Mouse (Mus musculus) hindbrain, embryonic 12.5 days (tissue): ENCODE results near the gene Rnf24. TPM values are rescaled to one million over a fixed set of nuclear protein-coding genes. Genes with fewer than 3 reads are reported as not detected.

Experiments used
- ATAC-seq: fragments of 200-750 bp; cut with Nextera tagmentation; 2 replicates; pipeline ENCODE4 v1.8.0; 2017; ENCODE audit warnings: moderate TSS enrichment; ENCODE audit not compliant: low FRiP score
- H3K27ac ChIP-seq: fragments of 300-500 bp; sonication (generic); 2 replicates; pipeline ENCODE4 v1.5.1; 2016; ENCODE audit warnings: mild to moderate bottlenecking
- H3K27me3 ChIP-seq: fragments of 300-500 bp; sonication (generic); 2 replicates; pipeline ENCODE4 v1.6.1; 2016; ENCODE audit warnings: mild to moderate bottlenecking
- H3K36me3 ChIP-seq: fragments of 300-500 bp; sonication (generic); 2 replicates; pipeline ENCODE4 v1.6.1; 2016; ENCODE audit warnings: mild to moderate bottlenecking
- H3K4me1 ChIP-seq: fragments of 300-500 bp; sonication (generic); 2 replicates; pipeline ENCODE4 v1.6.1; 2016
- H3K4me2 ChIP-seq: fragments of 300-500 bp; sonication (generic); replicated peaks from 2 replicates; pipeline ENCODE4 v1.6.1; 2016; ENCODE audit warnings: mild to moderate bottlenecking
- H3K4me3 ChIP-seq: fragments of 300-500 bp; sonication (generic); 2 replicates; pipeline ENCODE4 v1.5.1; 2016; ENCODE audit warnings: mild to moderate bottlenecking
- H3K9ac ChIP-seq: fragments of 300-500 bp; sonication (generic); 2 replicates; pipeline ENCODE4 v1.6.1; 2016; ENCODE audit warnings: mild to moderate bottlenecking, moderate library complexity
- H3K9me3 ChIP-seq: fragments of 300-500 bp; sonication (generic); replicated peaks from 2 replicates; pipeline ENCODE4 v1.6.1; 2016; ENCODE audit warnings: mild to moderate bottlenecking
- WGBS: fragments of 180-500 bp; shearing (Covaris S2); methylation state at CpG from one replicate; pipeline ENCODE4 v1.1.7; 2016; 5-methylcytosine and 5-hydroxymethylcytosine counted together
- polyA plus RNA-seq: library from polyadenylated mRNA; unstranded; fragments of >200 nt; fragmentation: Nextera tagmentation; extraction: Ambion mirVana; gene quantifications from 2 replicates; pipeline ENCODE4 v1.2.1, GENCODE M21; 2016

The Rnf24 gene
- polyA plus RNA-seq, result 19.1 and 22.8 TPM in 2 replicates

DNA sequence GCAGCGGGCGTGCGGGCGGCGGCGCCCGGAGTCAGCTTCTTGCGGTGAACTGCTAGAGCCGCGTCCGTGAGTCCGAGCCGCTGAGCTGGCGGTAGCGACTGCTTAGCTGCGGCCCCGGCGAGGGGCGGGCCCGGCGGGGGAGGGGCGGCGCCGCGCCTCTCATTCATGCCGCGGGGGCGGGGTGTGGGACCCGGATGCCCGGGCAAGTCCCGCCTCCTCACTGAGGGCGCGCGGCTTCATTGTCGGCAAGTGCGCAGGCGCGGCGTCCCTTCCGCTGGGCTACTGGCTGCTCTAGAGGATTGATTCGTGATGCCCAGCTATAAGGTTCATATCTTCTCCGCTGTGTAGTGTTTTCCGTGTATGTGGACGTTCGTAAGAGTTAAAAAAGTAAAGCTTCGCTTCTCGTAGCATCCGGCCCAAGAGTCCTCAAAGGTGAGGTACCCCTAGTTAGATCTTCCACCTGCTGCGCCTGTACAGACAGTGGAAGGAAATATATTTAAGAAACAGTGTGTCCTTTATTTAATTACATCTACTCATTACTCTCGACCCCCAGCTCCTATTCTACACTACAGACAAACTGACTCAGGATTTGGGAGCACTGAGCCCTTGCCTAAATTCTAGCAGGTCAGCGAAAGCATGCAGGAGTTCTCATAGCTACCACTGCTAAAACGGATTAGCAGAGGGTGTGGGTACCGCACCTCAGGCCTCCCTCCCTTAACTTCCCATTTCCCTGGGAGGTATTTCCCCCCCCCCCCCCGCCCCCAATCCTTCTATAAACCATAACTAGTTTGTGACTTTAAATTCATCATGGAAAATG, at the start of gene Rnf24:
Gene Rnf24, minus strand, starts transcription at position 146 of the 817 bp plus-strand sequence.
- H3K27me3 ChIP-seq, result no peaks in the 10 kb centered on the region
- H3K9me3 ChIP-seq, result no peaks in the 10 kb centered on the region
- H3K4me2 ChIP-seq, result peak within 1 kb of the TSS; percentile 66
- peak; percentile 97 for ATAC-seq
- peak within 1 kb of the TSS; percentile 97 for H3K27ac ChIP-seq
- peak within 1 kb of the TSS; percentile 78 for H3K4me3 ChIP-seq
- under 1% methylated on average over 54 of the region's 54 CpGs for WGBS
- H3K4me1 ChIP-seq, result peaks cover 14% of the 10 kb centered on the region
- peak within 1 kb of the TSS; percentile 94 for H3K9ac ChIP-seq
- H3K36me3 ChIP-seq, result no peaks in the 10 kb centered on the region

DNA sequence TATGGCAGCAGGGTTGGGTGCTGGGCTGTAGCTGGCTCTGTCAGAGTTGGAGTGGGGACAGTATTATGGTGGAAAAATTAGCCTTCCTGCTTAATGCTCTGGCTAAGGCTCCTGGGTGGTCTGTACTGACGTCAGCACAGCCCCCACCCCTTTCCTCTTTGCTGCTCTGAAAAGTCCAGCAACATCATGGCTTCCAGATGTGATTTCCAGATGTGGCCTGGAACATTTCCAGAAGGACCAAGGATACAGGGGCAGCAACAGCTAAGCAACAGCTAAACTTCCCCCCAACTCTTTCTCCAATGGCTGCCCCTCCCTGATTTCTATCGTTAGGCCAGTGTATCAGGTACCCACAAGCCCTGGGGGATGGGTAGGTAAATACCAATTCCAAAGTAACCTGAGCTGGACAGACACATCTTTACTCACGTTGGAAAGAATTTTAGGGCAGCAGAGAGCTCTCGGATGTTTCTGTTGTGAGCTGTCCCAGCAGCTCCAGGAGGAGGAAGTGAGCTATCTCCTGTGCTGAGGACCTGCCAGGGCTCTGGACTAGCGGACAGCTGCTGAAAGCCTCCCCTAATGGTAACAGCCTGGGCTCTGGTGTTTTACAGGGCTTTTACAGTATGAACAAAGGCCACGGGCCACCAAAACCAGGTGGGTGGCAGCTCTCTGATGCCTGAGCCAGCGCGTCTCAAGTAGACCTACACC, 49.3 kb upstream of the Rnf24 start:
- Histone ChIP-seq H3K4me3 (no peak overlapping the region), H3K27me3 (no peaks in the 10 kb centered on the region), H3K36me3 (no peaks in the 10 kb centered on the region), H3K4me1 (no peaks in the 10 kb centered on the region), H3K27ac (peak overlapping the region; percentile 23; the same call in 1 of the 2 replicates), H3K9ac (no peak overlapping the region), H3K9me3 (no peaks in the 10 kb centered on the region), H3K4me2 (no peak overlapping the region)
- 59% methylated on average over 8 of the region's 8 CpGs for WGBS
- no peak for ATAC-seq

DNA sequence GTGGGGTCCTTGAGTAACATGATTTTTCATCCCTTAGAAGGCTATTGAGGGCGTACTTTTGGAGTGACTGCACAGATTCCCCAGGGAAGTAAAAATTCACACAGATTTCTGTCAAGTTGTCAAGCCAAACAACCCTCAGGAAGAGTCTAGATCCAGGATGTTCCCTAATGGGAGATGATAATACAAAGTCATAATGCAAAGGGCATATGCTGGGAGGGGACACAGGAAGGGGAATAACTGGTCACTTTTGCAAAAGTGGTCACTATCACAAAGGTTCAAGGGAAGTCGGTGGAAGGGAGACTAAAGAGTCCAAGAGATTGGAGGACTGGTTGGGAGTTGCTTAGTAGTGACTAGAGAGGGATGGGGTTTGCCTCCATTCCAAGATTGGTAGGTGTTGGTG, 48.2 kb upstream of the Rnf24 start:
- no peak overlapping the region for H3K4me2 ChIP-seq
- WGBS, result 86% methylated on average over 2 of the region's 2 CpGs
- no peaks in the 10 kb centered on the region for H3K9me3 ChIP-seq
- H3K27me3 ChIP-seq, result no peaks in the 10 kb centered on the region
- no peaks in the 10 kb centered on the region for H3K4me1 ChIP-seq
- ATAC-seq, result no peak
- H3K4me3 ChIP-seq, result no peak overlapping the region
- H3K36me3 ChIP-seq, result no peaks in the 10 kb centered on the region
- H3K9ac ChIP-seq, result no peak overlapping the region
- no peak overlapping the region for H3K27ac ChIP-seq

DNA sequence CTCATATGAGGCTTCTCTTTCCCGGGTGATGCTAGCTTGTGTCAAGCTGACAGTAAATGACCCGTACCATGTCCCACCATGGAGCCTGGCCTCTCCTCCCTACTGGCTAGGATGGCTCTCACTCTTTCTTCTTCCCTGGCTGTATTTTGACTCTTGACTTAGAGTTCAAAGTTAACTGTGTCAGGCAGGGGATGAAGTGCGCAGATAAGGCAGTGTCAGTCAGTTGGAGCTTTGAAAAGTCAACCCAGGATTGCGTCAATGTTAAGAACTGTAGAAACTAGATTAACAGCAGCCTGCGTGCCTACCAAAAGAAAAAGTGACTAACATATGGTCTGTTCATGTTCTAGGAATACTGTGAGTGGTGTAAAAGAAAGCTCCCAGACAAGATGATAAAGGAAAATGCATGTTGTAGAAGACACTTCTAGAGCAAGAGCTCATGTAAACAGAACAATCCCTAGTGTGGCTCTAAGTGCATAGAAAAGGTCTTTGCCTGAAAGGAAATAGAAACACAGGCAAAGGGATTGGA, 44.7 kb upstream of the Rnf24 start:
- Histone ChIP-seq H3K27ac (no peak overlapping the region), H3K4me2 (no peak overlapping the region), H3K4me3 (no peak overlapping the region), H3K4me1 (no peaks in the 10 kb centered on the region), H3K9me3 (no peaks in the 10 kb centered on the region), H3K36me3 (no peaks in the 10 kb centered on the region), H3K9ac (no peak overlapping the region), H3K27me3 (no peaks in the 10 kb centered on the region)
- 90% methylated on average over 5 of the region's 5 CpGs for WGBS
- ATAC-seq, result no peak

DNA sequence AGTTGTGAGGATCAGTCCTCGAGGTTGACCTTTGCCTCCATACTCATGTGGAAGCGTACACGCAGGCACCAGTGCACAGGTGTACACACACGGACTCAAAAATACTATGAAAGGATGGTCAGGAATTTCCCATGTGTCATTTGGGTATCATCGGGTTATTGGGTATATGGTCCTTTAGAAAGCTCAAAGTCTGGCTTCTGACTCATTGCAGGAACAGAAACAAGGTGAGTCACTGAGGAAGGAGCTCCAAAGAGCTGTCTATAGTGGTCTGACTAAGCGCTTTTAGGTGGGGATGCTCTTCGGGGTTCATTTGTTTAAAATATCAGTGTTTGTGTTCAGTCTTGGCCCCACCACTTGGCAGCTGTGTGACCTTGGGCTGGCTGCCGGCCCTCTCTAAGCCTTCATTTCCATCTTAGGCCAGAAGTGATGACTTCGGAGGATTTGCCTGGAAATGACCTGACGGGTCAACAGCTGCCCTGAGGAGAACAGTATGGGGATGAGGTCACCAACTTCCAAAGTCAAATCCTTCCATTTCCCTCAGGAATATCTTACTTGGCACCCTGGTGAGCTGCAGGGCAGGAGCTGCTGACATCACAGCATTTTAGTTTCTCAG, 33.8 kb upstream of the Rnf24 start:
- Histone ChIP-seq H3K27ac (no peak overlapping the region), H3K36me3 (no peaks in the 10 kb centered on the region), H3K27me3 (peaks cover 3% of the 10 kb centered on the region; the same call in 1 of the 2 replicates), H3K9ac (no peak overlapping the region), H3K9me3 (no peaks in the 10 kb centered on the region), H3K4me2 (no peak overlapping the region), H3K4me3 (no peak overlapping the region), H3K4me1 (no peaks in the 10 kb centered on the region)
- 87% methylated on average over 10 of the region's 10 CpGs for WGBS
- no peak for ATAC-seq

DNA sequence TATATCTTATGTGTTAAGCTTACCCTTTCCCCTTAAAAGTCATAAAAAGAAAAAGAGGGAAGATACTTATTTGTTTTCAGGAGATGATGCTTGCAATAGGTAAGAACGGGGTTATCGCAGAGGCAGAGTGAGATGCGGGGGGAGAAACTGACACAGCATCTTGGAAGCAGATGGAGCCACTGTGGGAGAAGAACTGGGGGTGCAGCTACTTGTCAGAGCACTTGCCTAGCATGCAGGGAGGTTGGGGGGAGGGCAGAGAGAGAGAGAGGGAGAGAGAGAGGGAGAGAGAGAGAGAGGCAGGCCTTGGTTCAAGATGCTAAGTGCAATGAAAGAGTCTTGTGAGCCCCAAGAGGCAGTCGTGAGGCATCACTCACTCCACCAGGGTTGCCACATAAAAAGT, 32.5 kb upstream of the Rnf24 start:
- no peaks in the 10 kb centered on the region for H3K4me1 ChIP-seq
- 80% methylated on average over 4 of the region's 4 CpGs for WGBS
- H3K27ac ChIP-seq, result no peak overlapping the region
- no peaks in the 10 kb centered on the region for H3K9me3 ChIP-seq
- no peak for ATAC-seq
- no peak overlapping the region for H3K4me3 ChIP-seq
- H3K36me3 ChIP-seq, result no peaks in the 10 kb centered on the region
- peaks cover 3% of the 10 kb centered on the region; the same call in 1 of the 2 replicates for H3K27me3 ChIP-seq
- H3K4me2 ChIP-seq, result no peak overlapping the region
- no peak overlapping the region for H3K9ac ChIP-seq

DNA sequence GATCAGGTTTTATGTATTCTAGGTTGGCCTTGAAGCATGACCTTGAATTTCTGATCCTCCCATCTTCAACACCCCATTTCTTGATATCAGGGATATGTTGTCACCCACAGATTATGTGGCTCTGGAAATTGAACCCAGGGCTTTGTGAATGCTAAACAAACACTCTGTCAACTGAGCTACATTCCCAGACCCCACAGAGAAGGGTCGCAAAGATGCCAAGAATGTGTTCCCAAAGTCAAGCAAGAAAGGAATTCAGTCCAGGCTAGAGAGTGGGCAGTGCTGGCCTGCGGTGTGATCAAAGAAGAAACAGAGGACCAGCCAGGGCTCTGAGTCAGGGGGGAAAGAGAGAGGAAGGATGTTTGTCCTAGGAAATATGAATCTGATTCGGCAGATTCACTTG, 26.8 kb upstream of the Rnf24 start:
- no peaks in the 10 kb centered on the region for H3K36me3 ChIP-seq
- no peaks in the 10 kb centered on the region for H3K27me3 ChIP-seq
- H3K27ac ChIP-seq, result no peak overlapping the region
- ATAC-seq, result no peak
- H3K4me3 ChIP-seq, result no peak overlapping the region
- 83% methylated on average over 3 of the region's 3 CpGs for WGBS
- H3K9ac ChIP-seq, result no peak overlapping the region
- H3K4me1 ChIP-seq, result no peaks in the 10 kb centered on the region
- H3K9me3 ChIP-seq, result no peaks in the 10 kb centered on the region
- H3K4me2 ChIP-seq, result no peak overlapping the region

DNA sequence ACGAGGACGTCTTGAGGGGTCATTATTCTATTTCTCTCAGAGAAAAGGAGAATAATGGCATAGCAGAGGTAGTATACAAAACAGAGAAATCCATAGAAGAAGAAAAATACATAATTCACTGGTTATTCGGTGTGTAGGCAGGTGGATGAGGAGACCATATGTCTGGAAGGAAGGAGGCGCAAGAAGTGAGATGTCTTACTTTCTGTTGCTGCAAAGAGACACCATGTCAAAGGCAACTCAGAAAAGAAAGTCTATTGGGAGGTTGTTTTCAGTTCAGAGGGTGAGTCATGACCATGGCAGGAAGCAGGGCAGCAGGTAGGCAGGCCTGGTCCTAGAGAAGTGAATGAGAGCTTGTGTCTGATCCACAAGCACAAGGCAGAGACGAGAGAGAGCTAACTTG, 26.2 kb upstream of the Rnf24 start:
- Histone ChIP-seq H3K27me3 (no peaks in the 10 kb centered on the region), H3K9me3 (no peaks in the 10 kb centered on the region), H3K4me2 (no peak overlapping the region), H3K4me1 (no peaks in the 10 kb centered on the region), H3K27ac (no peak overlapping the region), H3K9ac (no peak overlapping the region), H3K4me3 (no peak overlapping the region), H3K36me3 (no peaks in the 10 kb centered on the region)
- ATAC-seq, result no peak
- 89% methylated on average over 5 of the region's 5 CpGs for WGBS

DNA sequence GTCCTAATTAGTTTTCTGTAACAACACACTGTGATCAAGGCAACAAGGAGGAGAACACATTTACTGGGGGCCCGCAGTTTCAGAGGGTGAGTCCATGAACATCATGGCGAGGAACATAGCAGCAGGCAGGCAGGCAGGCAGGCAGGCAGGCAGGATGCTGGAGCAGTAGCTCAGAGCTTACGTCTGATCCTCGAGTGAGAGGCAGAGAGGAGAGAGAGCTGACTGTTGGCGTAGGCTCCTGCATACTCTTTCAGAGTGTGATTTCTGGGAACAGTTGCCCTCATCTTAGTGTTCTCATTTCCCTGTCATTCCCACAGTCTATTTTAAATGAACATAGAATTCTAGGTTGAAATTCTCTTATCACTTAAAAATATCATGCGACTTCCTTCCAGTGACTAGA, 24.4 kb upstream of the Rnf24 start:
- no peaks in the 10 kb centered on the region for H3K4me1 ChIP-seq
- no peak for ATAC-seq
- no peak overlapping the region for H3K4me3 ChIP-seq
- no peak overlapping the region for H3K27ac ChIP-seq
- no peaks in the 10 kb centered on the region for H3K9me3 ChIP-seq
- WGBS, result 73% methylated on average over 6 of the region's 6 CpGs
- H3K36me3 ChIP-seq, result no peaks in the 10 kb centered on the region
- H3K9ac ChIP-seq, result no peak overlapping the region
- no peaks in the 10 kb centered on the region for H3K27me3 ChIP-seq
- H3K4me2 ChIP-seq, result no peak overlapping the region

DNA sequence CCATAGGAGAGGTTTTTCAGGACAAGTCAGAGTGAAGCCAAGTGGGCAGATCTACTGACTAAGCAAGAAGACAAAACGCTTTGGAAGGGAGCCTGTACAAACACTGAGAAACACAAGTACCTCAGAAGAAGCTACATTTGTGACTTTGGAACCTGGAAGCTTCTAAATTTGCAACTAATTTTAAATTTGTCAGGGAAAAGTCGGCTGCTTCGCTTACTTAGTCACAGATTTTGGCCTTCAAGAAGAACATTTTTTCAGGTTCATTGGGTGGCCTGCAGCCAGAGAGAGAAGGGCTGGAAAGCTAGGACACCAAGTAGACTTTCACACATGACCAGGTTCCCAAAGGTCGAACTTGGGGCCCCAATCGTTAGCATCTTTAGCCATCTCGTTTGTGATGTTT, 21.0 kb upstream of the Rnf24 start:
- Histone ChIP-seq H3K9ac (no peak overlapping the region), H3K36me3 (no peaks in the 10 kb centered on the region), H3K4me3 (no peak overlapping the region), H3K27me3 (no peaks in the 10 kb centered on the region), H3K4me2 (no peak overlapping the region), H3K4me1 (no peaks in the 10 kb centered on the region), H3K9me3 (no peaks in the 10 kb centered on the region), H3K27ac (no peak overlapping the region)
- 78% methylated on average over 6 of the region's 6 CpGs for WGBS
- ATAC-seq, result no peak

DNA sequence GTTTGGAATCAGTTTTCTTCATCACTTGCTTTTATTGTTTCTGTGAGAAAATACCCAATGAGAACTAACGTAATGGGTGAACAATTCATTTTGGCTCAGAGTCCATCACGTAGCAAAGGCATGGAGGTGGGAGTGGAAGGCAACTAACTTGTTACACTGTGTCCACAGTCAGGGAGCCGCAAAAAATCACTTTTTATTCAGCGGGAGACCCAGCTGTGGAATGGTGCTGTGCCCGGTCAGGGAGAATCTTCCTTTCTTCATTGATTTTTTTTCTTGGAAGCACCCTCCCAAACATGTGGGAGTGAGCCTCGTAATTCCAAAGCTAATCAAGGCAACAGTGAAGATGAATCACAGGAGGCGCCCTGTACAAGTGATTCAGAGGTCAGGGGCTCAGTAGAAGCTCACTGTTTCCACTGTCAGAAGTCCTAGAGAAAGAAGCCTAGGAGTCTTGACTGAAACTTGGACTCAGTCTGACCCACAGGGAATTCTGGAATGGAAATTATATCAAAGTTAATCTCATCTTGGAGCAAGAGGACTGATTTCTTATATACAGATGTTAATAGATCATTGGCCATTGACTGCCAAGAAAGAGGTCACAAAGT, 19.7 kb upstream of the Rnf24 start:
- Histone ChIP-seq H3K4me2 (no peak overlapping the region), H3K4me1 (no peaks in the 10 kb centered on the region), H3K27ac (no peak overlapping the region), H3K27me3 (no peaks in the 10 kb centered on the region), H3K4me3 (no peak overlapping the region), H3K9me3 (no peaks in the 10 kb centered on the region), H3K9ac (no peak overlapping the region), H3K36me3 (no peaks in the 10 kb centered on the region)
- ATAC-seq, result no peak
- WGBS, result 83% methylated on average over 7 of the region's 7 CpGs

DNA sequence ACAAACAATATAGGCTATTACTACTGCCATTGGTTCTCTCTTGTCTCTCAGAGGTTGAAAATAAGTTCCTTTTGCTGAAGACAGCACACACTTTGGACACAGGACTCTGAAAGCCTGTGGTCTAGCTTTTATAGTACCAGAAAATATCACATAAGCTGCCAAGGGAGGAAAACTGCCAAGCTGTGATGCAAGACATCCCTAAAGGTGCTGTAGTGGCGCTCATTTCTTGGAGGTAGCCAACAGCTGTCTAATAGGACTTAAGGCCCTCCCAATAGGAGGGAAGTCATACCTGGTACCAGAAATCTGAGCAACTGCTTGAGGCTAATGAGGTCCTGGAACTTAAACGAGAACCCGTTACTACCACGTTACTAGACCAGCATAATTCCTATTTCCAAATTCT, 19.1 kb upstream of the Rnf24 start:
- no peak overlapping the region for H3K27ac ChIP-seq
- H3K4me1 ChIP-seq, result no peaks in the 10 kb centered on the region
- H3K4me3 ChIP-seq, result no peak overlapping the region
- no peaks in the 10 kb centered on the region for H3K36me3 ChIP-seq
- ATAC-seq, result no peak
- H3K9me3 ChIP-seq, result no peaks in the 10 kb centered on the region
- H3K4me2 ChIP-seq, result no peak overlapping the region
- 91% methylated on average over 4 of the region's 4 CpGs for WGBS
- no peak overlapping the region for H3K9ac ChIP-seq
- H3K27me3 ChIP-seq, result no peaks in the 10 kb centered on the region
